Mouse (Mus musculus) heart, postnatal 0 days (tissue): ENCODE results near the gene Crlf2. TPM values are rescaled to one million over a fixed set of nuclear protein-coding genes. Genes with fewer than 3 reads are reported as not detected.

ENCODE experiments used
- ATAC-seq: fragments of 200-750 bp; cut with Nextera tagmentation; 2 replicates; pipeline ENCODE4 v1.8.0; 2017; ENCODE audit warnings: low read depth, moderate number of reproducible peaks, moderate library complexity; ENCODE audit not compliant: insufficient read depth
- DNase-seq: peaks from one replicate; pipeline ENCODE4 v3.0.0-alpha.2; 2016; ENCODE audit warnings: low spot score
- H3K27ac ChIP-seq: fragments of 300-500 bp; sonication (generic); 2 replicates; pipeline ENCODE4 v1.5.1; 2014; ENCODE audit warnings: low read depth, mild to moderate bottlenecking
- H3K27me3 ChIP-seq: fragments of 300-500 bp; sonication (generic); 2 replicates; pipeline ENCODE4 v1.6.1; 2014; ENCODE audit warnings: low read length, mixed read lengths; ENCODE audit not compliant: control insufficient read depth, insufficient read depth
- H3K36me3 ChIP-seq: fragments of 300-500 bp; sonication (generic); replicated peaks from 2 replicates; pipeline ENCODE4 v1.6.1; 2014; ENCODE audit warnings: low read length, mixed read lengths; ENCODE audit not compliant: control insufficient read depth, insufficient read depth
- H3K4me1 ChIP-seq: fragments of 300-500 bp; sonication (generic); 2 replicates; pipeline ENCODE4 v1.6.1; 2014; ENCODE audit warnings: antibody characterized with exemption; ENCODE audit not compliant: control insufficient read depth, insufficient read depth
- H3K4me2 ChIP-seq: fragments of 300-500 bp; sonication (generic); 2 replicates; pipeline ENCODE4 v1.6.1; 2014; ENCODE audit warnings: low read depth, mild to moderate bottlenecking, low read length, moderate library complexity
- H3K4me3 ChIP-seq: fragments of 300-500 bp; sonication (generic); 2 replicates; pipeline ENCODE4 v1.5.1; 2014; ENCODE audit warnings: low read depth, low read length
- H3K9ac ChIP-seq: fragments of 300-500 bp; sonication (generic); replicated peaks from 2 replicates; pipeline ENCODE4 v1.6.1; 2014; ENCODE audit warnings: low read depth, low read length, mixed read lengths
- H3K9me3 ChIP-seq: fragments of 300-500 bp; sonication (generic); replicated peaks from 2 replicates; pipeline ENCODE4 v1.6.1; 2016; ENCODE audit warnings: low read length; ENCODE audit not compliant: control insufficient read depth
- CTCF ChIP-seq: IDR thresholded peaks from 2 replicates; pipeline ENCODE4 v1.5.1; 2016; ENCODE audit warnings: antibody characterized with exemption, control low read depth, low read depth
- EP300 ChIP-seq: IDR thresholded peaks from 2 replicates; pipeline ENCODE4 v1.6.1; 2016; ENCODE audit warnings: antibody characterized with exemption, low read depth
- WGBS: fragments of 180-500 bp; shearing (Covaris S2); extraction: QIAGEN DNeasy Blood & Tissue Kit; methylation state at CpG from one replicate; pipeline ENCODE4 v1.1.7; 2014; 5-methylcytosine and 5-hydroxymethylcytosine counted together
- polyA plus RNA-seq: library from polyadenylated mRNA; unstranded; fragments of >200 nt; fragmentation: Nextera tagmentation; extraction: Ambion mirVana; gene quantifications from 2 replicates; pipeline ENCODE4 v1.2.1, GENCODE M21; 2015
- total RNA-seq: library from RNA; depleted of rRNA; stranded (reverse); fragments of >200 nt; gene quantifications from 2 replicates; pipeline ENCODE4 v1.2.3, GENCODE M21; 2014; ENCODE audit warnings: low replicate concordance

Gene Crlf2
- total and polyA plus RNA-seq, 2 experiments from 2014 or later, result 11.5 to 13.2 TPM

DNA sequence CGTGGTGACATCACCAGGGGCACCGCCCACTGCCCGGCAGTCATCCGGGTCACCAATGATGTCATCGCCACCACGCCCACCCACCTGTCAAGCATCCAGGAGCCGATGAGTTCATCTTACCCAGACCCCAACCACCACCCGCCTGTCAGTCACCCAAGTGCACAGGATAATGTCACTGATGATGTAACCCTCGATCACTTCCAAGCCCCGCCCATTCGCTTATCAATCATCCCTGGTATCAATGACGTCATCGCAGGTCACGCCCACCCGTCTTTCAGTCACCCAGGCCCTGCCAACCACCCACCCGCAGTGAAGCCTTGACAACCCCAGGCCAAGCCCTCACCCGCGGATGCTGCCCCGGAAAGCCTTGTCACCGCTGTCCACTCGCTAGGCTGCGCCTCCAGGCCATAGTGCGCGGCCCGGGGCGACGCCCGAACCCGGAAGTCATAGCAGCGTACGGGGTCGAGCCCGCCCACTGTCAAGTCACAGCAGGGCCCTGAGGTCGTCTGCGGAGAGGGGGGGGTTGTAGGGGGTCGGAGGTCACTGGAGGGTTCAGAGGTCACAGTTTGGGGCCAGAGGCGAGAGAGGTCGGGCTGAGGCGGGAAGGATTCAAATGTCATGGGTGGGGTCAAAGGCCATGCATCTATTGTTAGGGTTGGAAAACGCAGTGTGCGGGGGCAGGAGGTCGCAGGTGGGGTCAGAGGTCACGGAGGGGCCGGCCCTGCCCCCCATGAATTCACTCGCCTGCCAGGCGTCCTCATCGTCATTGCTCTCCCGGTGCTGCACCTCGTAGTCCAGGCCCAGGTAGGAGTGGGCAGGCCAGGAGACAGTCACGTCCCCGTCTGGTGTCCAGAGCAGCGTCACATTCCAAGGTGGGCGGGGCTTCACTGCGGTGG, 2.9 kb downstream of the Crlf2 start:
- Histone ChIP-seq H3K4me2 (no peak overlapping the region), H3K36me3 (0 out of 2 replicates have a peak, but pooled peaks cover 3% of the 10 kb centered on the region), H3K4me1 (no peaks in the 10 kb centered on the region), H3K4me3 (peak overlapping the region; percentile 71), H3K27ac (peak overlapping the region; percentile 88; the same call in 1 of the 2 replicates), H3K9ac (no peak overlapping the region), H3K27me3 (no peaks in the 10 kb centered on the region), H3K9me3 (peaks cover 43% of the 10 kb centered on the region)
- TF ChIP-seq EP300 (no peak), CTCF (no peak)
- 75% methylated on average over 54 of the region's 54 CpGs for WGBS
- ATAC-seq, result no peak
- no peak for DNase-seq

GRCm38 (mm10) chr5:109555236-109555675, 3.5 kb downstream of the Crlf2 start:
- no peak for TF ChIP-seq CTCF
- TF ChIP-seq EP300, result no peak
- WGBS, result 82% methylated on average over 23 of the region's 26 CpGs
- no peak for ATAC-seq

DNA sequence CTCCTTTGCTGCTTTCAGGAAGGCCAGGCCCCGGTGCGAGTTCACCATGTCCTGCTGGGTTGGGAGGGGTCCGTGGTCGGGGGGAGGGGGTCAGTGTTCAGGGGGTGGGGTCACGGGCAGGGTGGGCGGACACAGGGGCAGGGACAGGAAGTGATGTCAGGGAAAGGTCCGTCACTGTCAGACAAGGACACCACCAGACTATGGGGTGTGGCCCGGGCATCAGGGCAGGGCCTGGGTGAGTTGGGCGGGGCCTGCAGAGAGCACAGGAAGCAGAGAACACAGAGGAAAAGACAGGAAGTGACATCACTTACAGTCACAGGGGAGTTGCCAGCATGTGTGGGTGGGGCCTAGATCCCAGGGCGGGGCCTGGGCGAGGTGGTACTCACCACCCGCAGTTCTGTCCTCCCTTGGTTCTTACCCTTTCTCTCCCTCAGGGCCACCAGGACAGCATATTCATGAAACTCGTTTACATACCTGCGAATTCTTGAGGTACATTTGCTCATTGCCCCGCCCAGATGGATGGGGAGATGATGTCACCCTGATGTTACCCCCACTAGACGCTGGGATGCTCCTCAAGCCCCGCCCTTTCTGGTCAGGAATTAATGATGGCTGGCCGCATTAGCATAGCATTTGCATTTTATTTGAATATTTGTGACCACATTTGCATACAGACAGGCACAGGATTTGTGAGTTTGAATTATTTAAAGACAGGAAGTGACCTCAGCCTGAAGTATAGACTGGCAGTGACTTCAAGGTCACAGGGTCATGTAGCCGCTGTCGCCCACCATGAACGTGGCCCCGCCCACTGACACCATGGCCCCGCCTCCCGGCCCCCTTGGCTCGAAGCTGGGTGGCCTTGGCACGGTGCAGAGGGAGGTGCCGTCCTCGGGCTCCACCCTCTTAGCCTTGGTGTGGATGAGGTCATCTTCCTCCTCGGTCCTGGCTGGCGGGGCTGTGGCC, 4.4 kb downstream of the Crlf2 start:
- no peaks in the 10 kb centered on the region for H3K4me1 ChIP-seq
- 84% methylated on average over 30 of the region's 30 CpGs for WGBS
- H3K27ac ChIP-seq, result no peak overlapping the region
- H3K27me3 ChIP-seq, result no peaks in the 10 kb centered on the region
- TF ChIP-seq CTCF (no peak), EP300 (no peak)
- H3K36me3 ChIP-seq, result 0 out of 2 replicates have a peak, but pooled peaks cover 3% of the 10 kb centered on the region
- no peak overlapping the region for H3K4me2 ChIP-seq
- H3K9me3 ChIP-seq, result peaks cover 55% of the 10 kb centered on the region
- ATAC-seq, result no peak
- H3K4me3 ChIP-seq, result no peak overlapping the region
- no peak overlapping the region for H3K9ac ChIP-seq
- no peak for DNase-seq

More at GRCm38 (mm10) chr5:109555236-109555675, 3.5 kb downstream of the Crlf2 start:
- no peaks in the 10 kb centered on the region for H3K4me1 ChIP-seq
- H3K4me3 ChIP-seq, result no peak overlapping the region
- 0 out of 2 replicates have a peak, but pooled peaks cover 3% of the 10 kb centered on the region for H3K36me3 ChIP-seq
- no peak overlapping the region for H3K4me2 ChIP-seq
- H3K9ac ChIP-seq, result no peak overlapping the region
- DNase-seq, result no peak
- no peaks in the 10 kb centered on the region for H3K27me3 ChIP-seq
- H3K9me3 ChIP-seq, result peaks cover 50% of the 10 kb centered on the region
- no peak overlapping the region for H3K27ac ChIP-seq

DNA sequence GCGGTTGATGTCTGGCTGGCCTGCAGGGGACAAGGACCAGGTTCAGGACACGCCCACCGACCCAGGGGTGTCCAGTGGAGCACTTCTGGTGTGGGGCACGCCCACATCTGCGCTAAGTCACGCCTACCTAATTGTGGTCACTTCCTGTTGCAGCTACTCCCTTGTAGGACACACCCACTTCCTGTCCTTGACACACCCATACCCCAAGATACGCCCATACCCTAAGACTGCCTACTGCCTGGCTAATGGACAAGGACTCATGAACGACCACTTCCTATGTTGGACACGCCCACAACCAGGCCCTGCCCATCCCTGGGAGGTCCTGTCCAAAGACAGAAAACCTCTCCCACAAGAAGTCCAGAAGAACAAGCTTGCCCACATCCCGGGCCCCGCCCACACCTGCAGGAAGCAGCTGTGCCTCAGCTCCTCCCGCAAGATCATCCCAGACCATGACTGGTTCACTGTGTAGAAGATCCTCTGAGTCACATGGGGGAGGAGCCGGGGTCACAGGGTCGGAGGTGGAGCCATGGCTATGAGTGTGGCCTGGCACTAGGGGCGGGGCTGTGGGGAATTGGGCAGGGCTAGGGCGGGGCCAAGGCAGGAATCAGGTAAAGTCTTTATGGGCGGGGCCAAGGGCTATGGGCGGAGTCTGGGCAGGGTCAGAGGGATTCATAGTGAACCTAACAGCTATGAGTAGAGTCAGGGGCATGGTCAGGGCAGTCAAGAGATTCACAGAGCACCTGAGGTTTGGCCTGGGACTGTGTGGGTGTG, 5.4 kb downstream of the Crlf2 start:
- H3K27me3 ChIP-seq, result no peaks in the 10 kb centered on the region
- H3K36me3 ChIP-seq, result 0 out of 2 replicates have a peak, but pooled peaks cover 3% of the 10 kb centered on the region
- no peak overlapping the region for H3K4me3 ChIP-seq
- H3K27ac ChIP-seq, result no peak overlapping the region
- no peak overlapping the region for H3K9ac ChIP-seq
- H3K4me1 ChIP-seq, result no peaks in the 10 kb centered on the region
- peaks cover 55% of the 10 kb centered on the region for H3K9me3 ChIP-seq
- TF ChIP-seq EP300 (no peak), CTCF (no peak)
- H3K4me2 ChIP-seq, result no peak overlapping the region
- no peak for ATAC-seq
- 62% methylated on average over 18 of the region's 18 CpGs for WGBS
- peak; percentile 9 for DNase-seq
